Mouse (Mus musculus): Measurements from ENCODE around the gene Tulp1. TPM values are rescaled to one million over a fixed set of nuclear protein-coding genes. Genes with fewer than 3 reads are reported as not detected.
"Not testable (repeated sequence)": the region's sequence is repeated elsewhere in the genome, so short reads cannot be mapped to it uniquely, and the experiment has no call there.

Tulp1 gene
- total and polyA plus RNA-seq, 3 experiments: not detected

- Histone ChIP-seq H3K4me1 (ENCODE audit: control insufficient read depth, insufficient read depth, low read length) (peaks cover 2% of the 10 kb centered on the region), H3K36me3 (ENCODE audit: control insufficient read depth, insufficient read depth, low read length) (peaks cover 4% of the 10 kb centered on the region; the same call in 1 of the 2 replicates), H3K79me2 (replicated peaks; ENCODE audit: control insufficient read depth, insufficient read depth, low read length) (no peaks in the 10 kb centered on the region), H3K27ac (peak within 1 kb of the TSS; percentile 81), H3K9ac (ENCODE audit: low read depth, low read length) (peak within 1 kb of the TSS; percentile 70), H3K27me3 (ENCODE audit: control insufficient read depth, insufficient read depth, low read length) (no peaks in the 10 kb centered on the region), H3K4me3 (peak within 1 kb of the TSS; percentile 89)
- DNase-seq: peak; percentile 97 to 99
- TF ChIP-seq EP300 (IDR thresholded peaks at IDR 0.05; ENCODE audit: insufficient read depth, low read depth, low read length): peak; percentile 59; the same call in 1 of the 2 replicates
- peak; percentile 96 for TF ChIP-seq CTCF (IDR thresholded peaks at IDR 0.05)
- TF ChIP-seq POLR2A (IDR thresholded peaks at IDR 0.05; ENCODE audit: insufficient read depth, low read depth, low read length): peak; percentile 96
- under 1% methylated on average over 67 of the region's 67 CpGs for WGBS
- intact Hi-C loops (cut with DNase I): loop anchor here (1.0 to 5.0 kb wide), 4 partner anchors 16 to 199 kb away; partner anchors contain the start of genes Fance and Tead3
These were observed 36.6 kb downstream of the Tulp1 start, which contains the start of gene Rpl10a for GRCm38 (mm10) chr17:28328366-28328928. Gene Rpl10a, plus strand, starts transcription at chr17:28328471.

GRCm38 (mm10) chr17:28327673-28328325, 37.2 kb downstream of the Tulp1 start:
- intact Hi-C loops (cut with DNase I): loop anchor here (1.0 to 5.0 kb wide), 4 partner anchors 15 to 200 kb away; partner anchors contain the start of genes Fance and Tead3
- Histone ChIP-seq H3K9ac (ENCODE audit: low read depth, low read length) (peak overlapping the region; percentile 67), H3K79me2 (replicated peaks; ENCODE audit: control insufficient read depth, insufficient read depth, low read length) (no peaks in the 10 kb centered on the region), H3K27ac (peak overlapping the region; percentile 81), H3K4me1 (ENCODE audit: control insufficient read depth, insufficient read depth, low read length) (peaks cover 2% of the 10 kb centered on the region), H3K36me3 (ENCODE audit: control insufficient read depth, insufficient read depth, low read length) (peaks cover 4% of the 10 kb centered on the region; the same call in 1 of the 2 replicates), H3K27me3 (ENCODE audit: control insufficient read depth, insufficient read depth, low read length) (no peaks in the 10 kb centered on the region), H3K4me3 (peak overlapping the region; percentile 89)
- no peak for TF ChIP-seq POLR2A (IDR thresholded peaks at IDR 0.05; ENCODE audit: insufficient read depth, low read depth, low read length)
- no peak for TF ChIP-seq CTCF (IDR thresholded peaks at IDR 0.05)
- no peak for TF ChIP-seq EP300 (IDR thresholded peaks at IDR 0.05; ENCODE audit: insufficient read depth, low read depth, low read length)
- DNase-seq: no peak
- 18% methylated on average over 22 of the region's 22 CpGs for WGBS

- H3K27ac ChIP-seq: no peak overlapping the region
- DNase-seq: no peak
- WGBS: 82% methylated on average over 3 of the region's 3 CpGs
- H3K9ac ChIP-seq (ENCODE audit: low read depth, low read length): no peak overlapping the region
- intact Hi-C loops (cut with DNase I): loop anchor here (5.0 kb wide), 1 partner anchor 200 kb away; no protein-coding TSS in a partner anchor
- peaks cover 4% of the 10 kb centered on the region; the same call in 1 of the 2 replicates for H3K36me3 ChIP-seq (ENCODE audit: control insufficient read depth, insufficient read depth, low read length)
- H3K27me3 ChIP-seq (ENCODE audit: control insufficient read depth, insufficient read depth, low read length): no peaks in the 10 kb centered on the region
- H3K4me3 ChIP-seq: no peak overlapping the region
- H3K79me2 ChIP-seq (replicated peaks; ENCODE audit: control insufficient read depth, insufficient read depth, low read length): no peaks in the 10 kb centered on the region
- H3K4me1 ChIP-seq (ENCODE audit: control insufficient read depth, insufficient read depth, low read length): peaks cover 2% of the 10 kb centered on the region
- TF ChIP-seq EP300 (IDR thresholded peaks at IDR 0.05; ENCODE audit: insufficient read depth, low read depth, low read length) (no peak), CTCF (IDR thresholded peaks at IDR 0.05) (no peak), POLR2A (IDR thresholded peaks at IDR 0.05; ENCODE audit: insufficient read depth, low read depth, low read length) (no peak)
These were observed 38.1 kb downstream of the Tulp1 start for GRCm38 (mm10) chr17:28326951-28327350.

- Histone ChIP-seq H3K79me2 (replicated peaks; ENCODE audit: control insufficient read depth, insufficient read depth, low read length) (no peaks in the 10 kb centered on the region), H3K27ac (no peak overlapping the region), H3K27me3 (ENCODE audit: control insufficient read depth, insufficient read depth, low read length) (no peaks in the 10 kb centered on the region), H3K4me1 (ENCODE audit: control insufficient read depth, insufficient read depth, low read length) (peaks cover 2% of the 10 kb centered on the region), H3K9ac (ENCODE audit: low read depth, low read length) (no peak overlapping the region), H3K4me3 (no peak overlapping the region), H3K36me3 (ENCODE audit: control insufficient read depth, insufficient read depth, low read length) (peaks cover 4% of the 10 kb centered on the region; the same call in 1 of the 2 replicates)
- no peak for DNase-seq
- 94% methylated on average over 8 of the region's 8 CpGs for WGBS
- intact Hi-C loops (cut with DNase I): loop anchor here (5.0 kb wide), 1 partner anchor 202 kb away; no protein-coding TSS in a partner anchor
- no peak for TF ChIP-seq POLR2A (IDR thresholded peaks at IDR 0.05; ENCODE audit: insufficient read depth, low read depth, low read length)
- no peak for TF ChIP-seq EP300 (IDR thresholded peaks at IDR 0.05; ENCODE audit: insufficient read depth, low read depth, low read length)
- TF ChIP-seq CTCF (IDR thresholded peaks at IDR 0.05): no peak
These were observed 39.3 kb downstream of the Tulp1 start for GRCm38 (mm10) chr17:28325751-28326150.

GRCm38 (mm10) chr17:28324416-28324815, 40.6 kb downstream of the Tulp1 start:
- H3K9ac ChIP-seq (ENCODE audit: low read depth, low read length); H3K36me3 ChIP-seq (ENCODE audit: control insufficient read depth, insufficient read depth, low read length): not testable (repeated sequence)
- 96% methylated on average over 7 of the region's 7 CpGs for WGBS

GRCm38 (mm10) chr17:28323786-28324185, 41.2 kb downstream of the Tulp1 start:
- Histone ChIP-seq H3K27me3 (ENCODE audit: control insufficient read depth, insufficient read depth, low read length) (no peaks in the 10 kb centered on the region), H3K36me3 (ENCODE audit: control insufficient read depth, insufficient read depth, low read length) (no peaks in the 10 kb centered on the region), H3K4me1 (ENCODE audit: control insufficient read depth, insufficient read depth, low read length) (peaks cover 2% of the 10 kb centered on the region), H3K4me3 (no peak overlapping the region), H3K27ac (no peak overlapping the region), H3K9ac (ENCODE audit: low read depth, low read length) (no peak overlapping the region), H3K79me2 (replicated peaks; ENCODE audit: control insufficient read depth, insufficient read depth, low read length) (no peaks in the 10 kb centered on the region)
- no peak for TF ChIP-seq POLR2A (IDR thresholded peaks at IDR 0.05; ENCODE audit: insufficient read depth, low read depth, low read length)
- TF ChIP-seq CTCF (IDR thresholded peaks at IDR 0.05): no peak
- TF ChIP-seq EP300 (IDR thresholded peaks at IDR 0.05; ENCODE audit: insufficient read depth, low read depth, low read length): no peak
- DNase-seq: no peak
- 88% methylated on average over 8 of the region's 8 CpGs for WGBS
- intact Hi-C loops (cut with DNase I): no loop called here

More at GRCm38 (mm10) chr17:28324416-28324815, 40.6 kb downstream of the Tulp1 start:
- intact Hi-C loops (cut with DNase I); H3K27ac ChIP-seq; DNase-seq; H3K4me3 ChIP-seq; H3K79me2 ChIP-seq (replicated peaks; ENCODE audit: control insufficient read depth, insufficient read depth, low read length); H3K27me3 ChIP-seq (ENCODE audit: control insufficient read depth, insufficient read depth, low read length); H3K4me1 ChIP-seq (ENCODE audit: control insufficient read depth, insufficient read depth, low read length): not testable (repeated sequence)
- TF ChIP-seq CTCF (IDR thresholded peaks at IDR 0.05): peak; percentile 30

All from heart, adult 2 months (tissue).